Mouse (Mus musculus) stomach, postnatal 0 days (tissue): ENCODE measurements around the gene Fancb.

Experiments used
- CTCF ChIP-seq: IDR thresholded peaks from 2 replicates; pipeline ENCODE4 v1.5.1; 2016; ENCODE audit warnings: antibody characterized with exemption, low read depth, mild to moderate bottlenecking, moderate library complexity
- EP300 ChIP-seq: optimal IDR thresholded peaks from 2 replicates; pipeline ENCODE3; 2016; ENCODE audit warnings: antibody characterized with exemption

GRCm38 (mm10) chrX:164941540-164941939, 38.9 kb upstream of the Fancb start:
- no peak for TF ChIP-seq CTCF
- TF ChIP-seq EP300 = no peak
